Mouse (Mus musculus): Measurements from ENCODE around the gene Adra2b.

Gene Adra2b

GRCm38 (mm10) chr2:127362459-127363281 is at the start of gene Adra2b:
Gene Adra2b (plus strand): TSS chr2:127363208.
- peak; percentile 65 to 86 for DNase-seq (ENCODE audit: low spot score in 2 of 2)

- DNase-seq (ENCODE audit: low spot score in 2 of 2) = no peak
These were observed 49.1 kb upstream of the Adra2b start for GRCm38 (mm10) chr2:127313878-127314277.

- peak in 1 of 2 experiments; percentile 70 for DNase-seq (ENCODE audit: low spot score in 2 of 2)
These were observed 48.4 kb upstream of the Adra2b start for GRCm38 (mm10) chr2:127314467-127315154.

GRCm38 (mm10) chr2:127315155-127315470 is 47.9 kb upstream of the Adra2b start:
- no peak for DNase-seq (ENCODE audit: low spot score in 2 of 2)

GRCm38 (mm10) chr2:127316431-127316830 is 46.6 kb upstream of the Adra2b start:
- DNase-seq (ENCODE audit: low spot score in 2 of 2) = no peak

- DNase-seq (ENCODE audit: low spot score in 2 of 2) = no peak
These were observed 44.9 kb upstream of the Adra2b start for GRCm38 (mm10) chr2:127318136-127318535.

GRCm38 (mm10) chr2:127319071-127319470 is 43.9 kb upstream of the Adra2b start:
- no peak for DNase-seq (ENCODE audit: low spot score in 2 of 2)

- DNase-seq (ENCODE audit: low spot score in 2 of 2) = no peak
These were observed 40.2 kb upstream of the Adra2b start for GRCm38 (mm10) chr2:127322671-127323285.

GRCm38 (mm10) chr2:127323667-127324066 is 39.3 kb upstream of the Adra2b start:
- DNase-seq (ENCODE audit: low spot score in 2 of 2) = no peak

GRCm38 (mm10) chr2:127324456-127324855 is 38.6 kb upstream of the Adra2b start:
- DNase-seq (ENCODE audit: low spot score in 2 of 2) = no peak

GRCm38 (mm10) chr2:127328090-127328851 is 34.7 kb upstream of the Adra2b start:
- no peak for DNase-seq (ENCODE audit: low spot score in 2 of 2)

- DNase-seq (ENCODE audit: low spot score in 2 of 2) = peak in 1 of 2 experiments; percentile 51
These were observed 30.0 kb upstream of the Adra2b start for GRCm38 (mm10) chr2:127332807-127333570.

GRCm38 (mm10) chr2:127333945-127334603 is 28.9 kb upstream of the Adra2b start:
- DNase-seq (ENCODE audit: low spot score in 2 of 2) = peak in 1 of 2 experiments; percentile 49

- peak; percentile 54 to 82 for DNase-seq (ENCODE audit: low spot score in 2 of 2)
These were observed 27.9 kb upstream of the Adra2b start for GRCm38 (mm10) chr2:127335078-127335541.

GRCm38 (mm10) chr2:127335767-127336496 is 27.1 kb upstream of the Adra2b start, which contains the start of gene Dusp2:
Gene Dusp2 (plus strand): TSS chr2:127336159.
- peak; percentile 80 to 92 for DNase-seq (ENCODE audit: low spot score in 2 of 2)

- DNase-seq (ENCODE audit: low spot score in 2 of 2) = no peak
These were observed 26.5 kb upstream of the Adra2b start for GRCm38 (mm10) chr2:127336497-127336832.

- no peak for DNase-seq (ENCODE audit: low spot score in 2 of 2)
These were observed 26.1 kb upstream of the Adra2b start for GRCm38 (mm10) chr2:127336885-127337284.

- DNase-seq (ENCODE audit: low spot score in 2 of 2) = peak in 1 of 2 experiments; percentile 54
These were observed 25.5 kb upstream of the Adra2b start for GRCm38 (mm10) chr2:127337531-127337930.

GRCm38 (mm10) chr2:127338012-127338411 is 25.0 kb upstream of the Adra2b start:
- DNase-seq (ENCODE audit: low spot score in 2 of 2) = peak in 1 of 2 experiments; percentile 62

- DNase-seq (ENCODE audit: low spot score in 2 of 2) = no peak
These were observed 24.6 kb upstream of the Adra2b start, which contains the start of gene Astl for GRCm38 (mm10) chr2:127338416-127338815. Gene Astl (plus strand): TSS chr2:127338639.
